Mouse (Mus musculus): Measurements from ENCODE around the gene Man1c1. TPM values are rescaled to one million over a fixed set of nuclear protein-coding genes. Genes with fewer than 3 reads are reported as not detected.

Gene Man1c1
- polyA plus RNA-seq, 1 experiment from 2014 or later = 2.3 TPM

- H3K36me3 ChIP-seq (replicated peaks) = no peaks in the 10 kb centered on the region
- H3K4me1 ChIP-seq = peaks cover 65% of the 10 kb centered on the region
- no peak for DNase-seq (ENCODE audit: extremely low spot score, low spot score)
- no peaks in the 10 kb centered on the region for H3K27me3 ChIP-seq (ENCODE audit: poor library complexity, severe bottlenecking)
- H3K9me3 ChIP-seq = no peaks in the 10 kb centered on the region
- 92% methylated on average over 3 of the region's 3 CpGs for WGBS
- H3K4me3 ChIP-seq = no peak overlapping the region
- H3K27ac ChIP-seq = no peak overlapping the region
Observed at GRCm38 (mm10) chr4:134739530-134739929, 35.4 kb upstream of the Man1c1 start.

- no peak for DNase-seq (ENCODE audit: extremely low spot score, low spot score)
- WGBS = 62% methylated on average over 14 of the region's 14 CpGs
- H3K36me3 ChIP-seq (replicated peaks) = no peaks in the 10 kb centered on the region
- no peak overlapping the region for H3K4me3 ChIP-seq
- H3K4me1 ChIP-seq = peaks cover 67% of the 10 kb centered on the region
- no peaks in the 10 kb centered on the region for H3K9me3 ChIP-seq
- no peaks in the 10 kb centered on the region for H3K27me3 ChIP-seq (ENCODE audit: poor library complexity, severe bottlenecking)
- no peak overlapping the region for H3K27ac ChIP-seq
Observed at GRCm38 (mm10) chr4:134737365-134737910, 33.3 kb upstream of the Man1c1 start.

- Histone ChIP-seq H3K9me3 (no peaks in the 10 kb centered on the region), H3K4me1 (peaks cover 59% of the 10 kb centered on the region), H3K4me3 (no peak overlapping the region), H3K27ac (no peak overlapping the region), H3K27me3 (ENCODE audit: poor library complexity, severe bottlenecking) (0 out of 2 replicates have a peak, but pooled peaks cover 10% of the 10 kb centered on the region), H3K36me3 (replicated peaks) (no peaks in the 10 kb centered on the region)
- 79% methylated on average over 7 of the region's 7 CpGs for whole genome bisulfite sequencing
- DNase-seq (ENCODE audit: extremely low spot score, low spot score) = no peak
Observed at GRCm38 (mm10) chr4:134736147-134736546, 32.1 kb upstream of the Man1c1 start.

- no peaks in the 10 kb centered on the region for H3K9me3 ChIP-seq
- peak overlapping the region; percentile 66 for H3K27ac ChIP-seq
- H3K27me3 ChIP-seq (ENCODE audit: poor library complexity, severe bottlenecking) = 0 out of 2 replicates have a peak, but pooled peaks cover 19% of the 10 kb centered on the region
- peaks cover 68% of the 10 kb centered on the region for H3K4me1 ChIP-seq
- H3K36me3 ChIP-seq (replicated peaks) = no peaks in the 10 kb centered on the region
- peak overlapping the region; percentile 27 for H3K4me3 ChIP-seq
- DNase-seq (ENCODE audit: extremely low spot score, low spot score) = no peak
- WGBS = 55% methylated on average over 9 of the region's 9 CpGs
Observed at GRCm38 (mm10) chr4:134734629-134735081, 30.6 kb upstream of the Man1c1 start.

GRCm38 (mm10) chr4:134734038-134734628 is 30.0 kb upstream of the Man1c1 start:
- Histone ChIP-seq H3K4me1 (peaks cover 73% of the 10 kb centered on the region), H3K4me3 (peak overlapping the region; percentile 27), H3K9me3 (no peaks in the 10 kb centered on the region), H3K36me3 (replicated peaks) (no peaks in the 10 kb centered on the region), H3K27ac (peak overlapping the region; percentile 66), H3K27me3 (ENCODE audit: poor library complexity, severe bottlenecking) (0 out of 2 replicates have a peak, but pooled peaks cover 19% of the 10 kb centered on the region)
- 7% methylated on average over 13 of the region's 13 CpGs for WGBS
- DNase-seq (ENCODE audit: extremely low spot score, low spot score) = peak; percentile 47

GRCm38 (mm10) chr4:134733371-134733770 is 29.3 kb upstream of the Man1c1 start:
- WGBS = 53% methylated on average over 9 of the region's 9 CpGs
- Histone ChIP-seq H3K4me3 (no peak overlapping the region), H3K27ac (no peak overlapping the region), H3K27me3 (ENCODE audit: poor library complexity, severe bottlenecking) (0 out of 2 replicates have a peak, but pooled peaks cover 19% of the 10 kb centered on the region), H3K4me1 (peaks cover 77% of the 10 kb centered on the region), H3K9me3 (no peaks in the 10 kb centered on the region), H3K36me3 (replicated peaks) (no peaks in the 10 kb centered on the region)
- no peak for DNase-seq (ENCODE audit: extremely low spot score, low spot score)

- Histone ChIP-seq H3K9me3 (no peaks in the 10 kb centered on the region), H3K36me3 (replicated peaks) (no peaks in the 10 kb centered on the region), H3K27me3 (ENCODE audit: poor library complexity, severe bottlenecking) (0 out of 2 replicates have a peak, but pooled peaks cover 19% of the 10 kb centered on the region), H3K4me3 (no peak overlapping the region), H3K27ac (0 out of 2 replicates have a peak overlapping the region, but pooled peaks have one; percentile 51), H3K4me1 (peaks cover 53% of the 10 kb centered on the region)
- no peak for DNase-seq (ENCODE audit: extremely low spot score, low spot score)
- WGBS = 6% methylated on average over 8 of the region's 8 CpGs
Observed at GRCm38 (mm10) chr4:134730106-134730505, 26.0 kb upstream of the Man1c1 start.

GRCm38 (mm10) chr4:134725735-134726345 is 21.8 kb upstream of the Man1c1 start:
- no peaks in the 10 kb centered on the region for H3K36me3 ChIP-seq (replicated peaks)
- peaks cover 31% of the 10 kb centered on the region for H3K4me1 ChIP-seq
- H3K9me3 ChIP-seq = no peaks in the 10 kb centered on the region
- no peak for DNase-seq (ENCODE audit: extremely low spot score, low spot score)
- no peak overlapping the region for H3K27ac ChIP-seq
- WGBS = 66% methylated on average over 13 of the region's 13 CpGs
- 0 out of 2 replicates have a peak, but pooled peaks cover 7% of the 10 kb centered on the region for H3K27me3 ChIP-seq (ENCODE audit: poor library complexity, severe bottlenecking)
- H3K4me3 ChIP-seq = no peak overlapping the region

GRCm38 (mm10) chr4:134724974-134725373 is 20.9 kb upstream of the Man1c1 start:
- no peaks in the 10 kb centered on the region for H3K27me3 ChIP-seq (ENCODE audit: poor library complexity, severe bottlenecking)
- H3K36me3 ChIP-seq (replicated peaks) = no peaks in the 10 kb centered on the region
- WGBS = 65% methylated on average over 4 of the region's 4 CpGs
- peaks cover 22% of the 10 kb centered on the region for H3K4me1 ChIP-seq
- H3K4me3 ChIP-seq = no peak overlapping the region
- no peaks in the 10 kb centered on the region for H3K9me3 ChIP-seq
- DNase-seq (ENCODE audit: extremely low spot score, low spot score) = no peak
- H3K27ac ChIP-seq = no peak overlapping the region

- Histone ChIP-seq H3K4me1 (peaks cover 10% of the 10 kb centered on the region; the same call in 1 of the 2 replicates), H3K36me3 (replicated peaks) (no peaks in the 10 kb centered on the region), H3K4me3 (no peak overlapping the region), H3K9me3 (no peaks in the 10 kb centered on the region), H3K27ac (no peak overlapping the region), H3K27me3 (ENCODE audit: poor library complexity, severe bottlenecking) (no peaks in the 10 kb centered on the region)
- DNase-seq (ENCODE audit: extremely low spot score, low spot score) = no peak
- whole genome bisulfite sequencing = 73% methylated on average over 3 of the region's 3 CpGs
Observed at GRCm38 (mm10) chr4:134723251-134723650, 19.2 kb upstream of the Man1c1 start.

GRCm38 (mm10) chr4:134721076-134721475 is 17.0 kb upstream of the Man1c1 start:
- no peaks in the 10 kb centered on the region for H3K27me3 ChIP-seq (ENCODE audit: poor library complexity, severe bottlenecking)
- H3K4me1 ChIP-seq = peaks cover 5% of the 10 kb centered on the region; the same call in 1 of the 2 replicates
- H3K36me3 ChIP-seq (replicated peaks) = no peaks in the 10 kb centered on the region
- H3K4me3 ChIP-seq = no peak overlapping the region
- no peak for DNase-seq (ENCODE audit: extremely low spot score, low spot score)
- 89% methylated on average over 6 of the region's 6 CpGs for WGBS
- no peaks in the 10 kb centered on the region for H3K9me3 ChIP-seq
- H3K27ac ChIP-seq = no peak overlapping the region

- DNase-seq (ENCODE audit: extremely low spot score, low spot score) = no peak
- 88% methylated on average over 3 of the region's 3 CpGs for WGBS
- H3K27ac ChIP-seq = peak overlapping the region; percentile 9; the same call in 1 of the 2 replicates
Observed at GRCm38 (mm10) chr4:134720371-134720770, 16.3 kb upstream of the Man1c1 start.

GRCm38 (mm10) chr4:134719489-134719888 is 15.4 kb upstream of the Man1c1 start:
- no peaks in the 10 kb centered on the region for H3K9me3 ChIP-seq
- H3K27me3 ChIP-seq (ENCODE audit: poor library complexity, severe bottlenecking) = no peaks in the 10 kb centered on the region
- H3K4me1 ChIP-seq = no peaks in the 10 kb centered on the region
- H3K27ac ChIP-seq = no peak overlapping the region
- H3K36me3 ChIP-seq (replicated peaks) = no peaks in the 10 kb centered on the region
- no peak overlapping the region for H3K4me3 ChIP-seq
- DNase-seq (ENCODE audit: extremely low spot score, low spot score) = no peak
- 79% methylated on average over 8 of the region's 8 CpGs for WGBS

More at GRCm38 (mm10) chr4:134720371-134720770, 16.3 kb upstream of the Man1c1 start:
- H3K9me3 ChIP-seq = no peaks in the 10 kb centered on the region
- peaks cover 5% of the 10 kb centered on the region; the same call in 1 of the 2 replicates for H3K4me1 ChIP-seq
- no peaks in the 10 kb centered on the region for H3K36me3 ChIP-seq (replicated peaks)
- no peak overlapping the region for H3K4me3 ChIP-seq
- H3K27me3 ChIP-seq (ENCODE audit: poor library complexity, severe bottlenecking) = no peaks in the 10 kb centered on the region

All from forebrain, embryonic 10.5 days (tissue).